Mouse (Mus musculus) embryo, embryonic 10 days (tissue): ENCODE results near the gene Dnajc6.

Experiments
- DNase-seq: peaks from one replicate; pipeline ENCODE4 v3.0.0-alpha.2; 2015; ENCODE audit warnings: low spot score

The Dnajc6 gene

GRCm38 (mm10) chr4:101507571-101508422 is 11.3 kb downstream of the Dnajc6 start:
- DNase-seq: peak; percentile 79

GRCm38 (mm10) chr4:101508431-101508830 is 12.0 kb downstream of the Dnajc6 start:
- DNase-seq: no peak

DNA sequence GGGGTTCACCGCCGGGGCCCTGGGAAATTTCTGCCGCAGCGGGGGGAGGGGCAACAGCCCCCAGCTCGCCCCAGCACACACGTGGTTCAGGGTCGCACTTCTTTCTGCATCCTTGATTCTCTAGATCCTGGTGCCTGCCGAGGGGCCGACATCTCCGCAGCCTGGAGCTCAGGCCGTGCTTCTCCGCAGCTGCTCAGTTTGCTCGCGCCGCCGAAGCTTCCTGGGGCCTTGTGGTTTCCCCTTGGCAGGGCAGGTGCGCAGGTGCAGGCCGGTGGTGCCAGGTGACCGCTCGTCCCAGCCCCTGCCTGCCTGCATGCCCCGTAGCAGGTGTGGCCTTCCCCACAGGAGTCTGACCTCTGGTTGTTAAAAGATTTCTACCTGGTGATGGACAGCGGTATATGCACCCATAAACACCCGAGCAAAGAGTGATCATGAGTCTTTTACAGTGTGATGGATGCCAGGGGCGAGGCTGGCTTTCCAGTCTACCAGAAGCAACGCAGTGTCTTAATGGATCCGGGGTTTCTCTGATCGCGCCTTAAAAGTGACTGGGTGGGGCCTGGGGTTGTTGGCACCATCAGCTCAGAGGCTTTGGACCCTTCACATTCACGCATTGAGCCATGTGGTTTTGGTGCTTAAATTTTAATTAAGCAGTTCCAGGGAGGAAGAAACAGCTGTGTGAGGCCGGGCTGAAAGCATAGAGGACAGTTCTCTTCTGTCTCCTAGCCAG is 12.6 kb downstream of the Dnajc6 start:
- DNase-seq: peak; percentile 59

DNA sequence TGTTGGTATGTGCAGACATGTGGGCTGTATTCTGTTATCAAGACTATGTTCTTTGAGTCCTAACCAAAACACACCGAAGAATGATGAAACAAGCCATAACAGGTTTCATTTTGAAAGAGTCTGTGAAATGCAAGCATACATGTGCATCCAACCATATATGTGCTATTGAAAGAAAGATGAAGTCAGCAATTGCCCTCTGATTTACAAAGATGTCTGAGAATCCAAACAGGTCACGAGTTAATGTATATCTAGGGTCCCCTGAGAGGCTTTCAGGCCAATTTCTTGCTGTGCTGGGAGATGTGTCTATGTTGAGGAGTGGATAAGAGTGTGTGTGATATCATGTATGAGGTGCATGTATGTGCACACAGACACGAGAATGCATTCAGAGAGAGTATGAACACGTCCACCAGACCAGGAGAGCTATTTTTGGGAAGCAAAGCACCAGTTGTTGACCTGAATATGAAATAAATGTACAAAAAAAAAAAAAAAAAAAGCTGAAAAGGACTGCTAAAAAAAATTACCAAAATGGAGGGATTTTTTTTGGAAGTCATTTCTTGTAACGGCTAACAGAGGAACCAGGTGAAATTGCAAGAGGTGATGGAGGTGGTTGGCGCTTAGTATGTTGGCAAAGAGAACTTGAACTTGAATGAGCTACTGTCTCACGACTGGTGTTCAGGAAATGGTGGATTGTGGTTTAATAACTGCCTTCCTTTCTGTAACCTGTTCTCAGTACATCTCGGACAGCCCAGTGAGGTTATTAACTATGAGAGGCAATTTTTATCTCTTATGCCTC is 13.9 kb downstream of the Dnajc6 start:
- no peak for DNase-seq

DNA sequence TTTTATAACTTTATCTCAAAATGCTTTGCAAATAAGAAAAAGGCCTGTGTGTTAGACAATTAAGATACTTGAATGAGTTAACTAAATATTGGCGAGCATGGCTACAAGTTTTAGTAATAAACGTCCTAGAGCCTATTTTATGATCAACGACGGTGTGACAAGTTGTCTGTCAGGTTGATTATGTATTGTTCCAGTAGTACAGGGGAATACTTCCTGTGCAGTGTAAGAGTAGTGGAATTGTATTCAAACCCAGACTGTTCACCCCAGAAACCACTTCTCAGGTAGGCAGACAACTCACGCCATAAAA is 14.4 kb downstream of the Dnajc6 start:
- no peak for DNase-seq

GRCm38 (mm10) chr4:101511768-101512521 is 15.5 kb downstream of the Dnajc6 start:
- DNase-seq: no peak

- DNase-seq: no peak
These were observed 16.8 kb downstream of the Dnajc6 start for GRCm38 (mm10) chr4:101513251-101513650.

DNA sequence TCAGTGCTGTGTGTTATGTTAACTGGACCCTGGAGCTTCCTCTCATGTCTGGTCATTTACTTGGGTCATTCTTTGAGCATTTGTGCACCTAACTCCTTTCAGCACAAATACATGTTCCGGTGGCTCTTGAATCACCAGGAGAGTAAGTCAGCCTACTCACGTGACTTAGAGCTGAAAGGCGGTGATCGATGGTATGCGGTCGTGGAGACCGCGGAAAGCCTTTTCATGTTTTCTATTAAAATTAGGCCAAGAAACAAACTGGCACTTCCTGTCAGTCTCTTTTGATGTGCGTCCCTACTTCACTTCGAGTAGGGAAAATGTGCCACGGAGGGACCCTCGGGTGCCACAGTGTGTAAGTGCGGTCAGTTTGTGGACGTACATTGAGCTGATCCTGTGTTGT is 19.4 kb downstream of the Dnajc6 start:
- DNase-seq: no peak

- DNase-seq: no peak
These were observed 20.2 kb downstream of the Dnajc6 start for GRCm38 (mm10) chr4:101516434-101517168.

DNA sequence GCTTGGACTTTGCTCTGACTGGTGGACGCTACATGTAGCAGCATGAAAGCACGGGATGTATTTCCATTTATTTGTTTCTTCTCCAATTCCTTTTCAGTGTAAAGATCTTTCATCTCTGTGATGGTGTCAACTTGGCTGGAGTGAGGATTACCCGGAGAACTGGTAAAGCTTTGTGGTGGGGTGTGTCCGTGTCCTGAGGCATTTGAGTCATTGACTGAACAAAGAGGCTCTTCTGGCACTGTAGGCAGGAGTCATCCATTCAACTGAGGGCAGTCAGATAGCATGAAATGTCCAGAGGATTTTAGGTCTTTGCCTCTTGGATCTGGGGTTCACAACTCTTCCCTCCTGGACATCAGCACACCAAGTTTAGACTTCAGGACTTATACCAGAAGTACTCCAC is 35.5 kb downstream of the Dnajc6 start:
- DNase-seq: no peak

DNA sequence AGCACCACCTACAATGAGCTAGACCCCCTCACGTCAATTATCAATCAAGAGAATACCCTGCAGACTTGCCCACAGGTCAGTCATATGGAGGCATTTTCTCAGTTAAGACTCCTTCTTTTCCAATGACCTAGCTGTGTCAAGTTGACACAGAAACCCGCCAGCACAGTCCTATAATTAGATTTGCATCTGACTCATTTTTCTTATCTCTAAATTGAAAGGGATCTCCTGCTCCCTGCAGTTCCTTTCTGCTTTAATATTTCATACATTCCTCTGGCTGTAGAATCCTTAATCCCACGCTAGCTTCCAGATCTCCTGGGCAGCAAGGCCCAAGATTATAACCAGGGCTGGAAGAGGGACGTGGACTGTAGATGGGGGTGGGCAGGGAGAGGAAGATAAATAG is 44.1 kb downstream of the Dnajc6 start:
- no peak for DNase-seq

- DNase-seq: peak; percentile 40
These were observed 53.6 kb downstream of the Dnajc6 start for GRCm38 (mm10) chr4:101549958-101550591.

DNA sequence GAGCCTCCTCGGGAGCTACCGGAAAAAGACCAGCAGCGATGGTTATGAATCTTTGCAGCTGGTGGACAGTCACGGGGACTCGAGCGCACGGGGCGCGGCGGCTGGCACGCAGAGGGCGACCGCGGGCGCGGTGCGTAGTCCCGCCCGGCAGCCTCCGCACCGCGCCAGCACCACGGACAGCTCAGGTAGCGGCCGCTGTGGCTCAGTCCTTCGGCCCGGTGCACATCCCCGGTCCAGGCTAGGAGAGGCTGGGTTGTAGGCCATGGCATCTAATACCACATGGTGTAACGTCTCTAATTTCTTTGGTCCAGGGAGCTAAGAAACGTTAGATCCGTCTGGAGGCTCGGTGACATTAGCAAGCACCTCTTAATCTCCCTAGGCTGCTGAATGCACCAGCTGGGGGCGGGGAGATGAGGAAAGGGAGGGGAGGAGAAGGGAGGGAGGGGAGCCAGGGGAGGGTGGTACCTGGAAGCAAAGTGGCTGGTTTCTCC is 54.3 kb downstream of the Dnajc6 start:
- peak; percentile 85 for DNase-seq

DNA sequence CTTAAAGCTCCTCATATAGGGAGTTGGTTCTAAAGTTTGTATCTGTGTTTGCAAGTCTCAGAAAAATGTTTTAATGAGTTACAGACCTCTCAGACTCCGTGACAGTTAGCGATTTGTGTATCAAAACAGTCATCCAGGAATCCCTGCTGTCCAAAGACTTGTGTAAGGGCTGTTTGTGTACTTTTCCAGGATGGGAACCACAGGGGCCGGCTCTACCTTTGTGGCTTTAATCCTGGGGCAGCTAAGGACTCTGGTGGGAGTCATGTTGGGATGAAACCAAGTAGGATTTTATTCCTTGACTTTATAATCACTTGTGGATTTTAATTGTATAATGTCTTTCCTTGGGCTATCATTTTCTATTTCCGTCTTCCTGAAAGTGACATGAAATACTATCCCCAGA is 55.0 kb downstream of the Dnajc6 start:
- no peak for DNase-seq

DNA sequence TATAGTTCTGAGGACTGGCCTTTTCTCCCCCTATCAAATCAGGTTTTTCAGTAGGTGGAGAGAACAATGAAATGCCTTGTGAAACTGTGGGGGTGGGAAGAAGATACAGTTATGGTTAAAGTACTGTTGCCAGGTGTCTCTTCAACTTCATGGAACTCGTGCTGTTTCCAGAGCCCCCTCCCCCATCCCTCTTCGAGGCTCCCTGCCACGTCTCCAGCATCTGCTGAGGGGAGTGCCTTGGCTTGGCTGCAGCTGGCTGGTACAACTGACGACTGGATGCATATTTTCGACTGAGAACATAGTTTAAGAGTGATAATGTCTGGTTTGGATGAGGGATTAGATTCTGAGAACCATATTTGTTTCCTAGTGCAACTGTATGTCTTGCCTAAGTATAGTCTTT is 55.9 kb downstream of the Dnajc6 start:
- no peak for DNase-seq

DNA sequence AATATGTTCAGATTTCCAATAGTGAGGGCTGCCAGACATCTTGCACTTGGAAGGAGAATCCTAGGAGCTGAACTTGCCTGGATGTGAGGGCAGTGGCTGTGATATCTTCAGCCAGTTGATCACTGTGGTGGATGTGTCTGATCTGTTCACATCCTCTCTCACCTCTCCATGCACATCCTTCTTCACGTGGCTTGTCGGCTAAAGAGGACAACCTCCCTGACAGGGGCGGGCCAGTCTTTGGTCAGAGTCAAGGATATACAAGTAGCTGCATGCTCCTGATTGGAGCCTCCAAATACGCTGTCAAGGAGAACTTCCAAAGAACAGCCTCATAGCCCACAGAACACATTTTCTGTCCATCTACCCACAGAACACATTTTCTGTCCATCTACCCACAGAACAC is 58.6 kb downstream of the Dnajc6 start:
- DNase-seq: no peak

- DNase-seq: no peak
These were observed 63.7 kb downstream of the Dnajc6 start for GRCm38 (mm10) chr4:101560137-101560536.

DNA sequence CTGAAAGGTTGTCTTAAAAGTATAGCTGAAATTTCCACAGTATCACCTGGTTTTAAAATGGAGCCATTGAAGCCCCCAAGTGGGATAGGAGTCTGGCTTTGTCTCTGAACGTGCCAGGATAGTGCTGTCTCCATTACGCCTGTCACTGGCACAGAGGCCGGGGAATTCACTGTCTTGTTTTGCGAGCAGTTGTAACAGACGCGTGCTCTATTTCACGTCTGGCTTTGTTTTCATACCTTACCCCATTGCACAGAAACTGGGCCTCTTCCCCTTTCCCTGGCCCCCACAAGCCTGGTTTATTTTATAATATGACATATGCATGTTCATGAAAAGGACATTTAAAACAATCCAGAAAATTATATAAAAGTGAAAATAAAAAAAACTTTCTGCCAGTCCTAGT is 66.4 kb downstream of the Dnajc6 start:
- DNase-seq: no peak

DNA sequence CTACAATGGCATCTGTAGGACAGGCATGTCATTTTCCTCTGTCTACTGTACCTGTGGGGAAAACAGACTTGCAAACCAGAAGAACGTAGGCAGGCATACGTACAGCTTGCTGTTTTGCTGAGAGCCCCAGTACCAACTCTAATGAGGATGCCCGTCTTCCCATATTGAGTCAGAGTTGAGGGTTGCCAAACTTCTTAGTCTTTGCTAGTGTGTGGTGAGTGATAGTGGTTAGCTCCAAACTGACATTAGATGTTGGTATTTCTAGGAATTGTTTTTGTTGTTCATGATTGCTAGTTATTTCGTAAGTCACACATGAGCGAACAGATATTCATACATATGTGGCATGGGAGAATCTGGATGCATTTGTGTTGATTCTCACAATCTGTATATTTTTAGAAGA is 67.2 kb downstream of the Dnajc6 start:
- DNase-seq: no peak

GRCm38 (mm10) chr4:101564746-101565417 is 68.4 kb downstream of the Dnajc6 start:
- DNase-seq: no peak
